Mouse (Mus musculus) megakaryocyte-erythroid progenitor cell, adult 5-6 weeks (primary cell): ENCODE measurements at regions not wholly inside any gene's neighbourhood (a gene's known extent, or its start where the extent isn't known, plus 50 kb on each side); places are given as distances from the start of the nearest gene placed in this dataset.
"Not testable (repeated sequence)": the region's sequence is repeated elsewhere in the genome, so short reads cannot be mapped to it uniquely, and the experiment has no call there.

Experiments used
- ATAC-seq: replicated peaks from 2 replicates; pipeline ENCODE4 v1.8.0; 2016; ENCODE audit warnings: mild to moderate bottlenecking, inconsistent platforms; ENCODE audit not compliant: severe bottlenecking, poor library complexity, low FRiP score, low TSS enrichment

DNA sequence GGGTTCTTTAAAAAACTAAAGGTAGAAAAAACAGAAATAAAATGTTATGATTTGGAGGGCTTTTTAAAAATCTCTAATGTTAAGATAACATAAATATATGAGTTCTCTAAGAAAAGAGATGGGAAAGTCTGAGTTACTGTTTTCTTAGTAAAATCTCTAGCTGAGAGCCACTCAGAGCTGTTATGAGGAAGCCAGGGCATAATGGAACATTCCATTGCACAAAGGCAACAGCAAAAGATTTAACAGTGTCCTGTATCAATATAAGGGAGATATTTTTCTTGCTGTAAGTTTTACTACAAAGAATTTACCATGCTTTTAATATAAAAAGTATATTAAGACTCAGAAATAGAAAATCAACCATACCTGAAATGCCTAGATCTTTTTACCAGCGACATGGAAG lies 82.9 kb upstream of the Rfc3 start:
- ATAC-seq, result no peak

DNA sequence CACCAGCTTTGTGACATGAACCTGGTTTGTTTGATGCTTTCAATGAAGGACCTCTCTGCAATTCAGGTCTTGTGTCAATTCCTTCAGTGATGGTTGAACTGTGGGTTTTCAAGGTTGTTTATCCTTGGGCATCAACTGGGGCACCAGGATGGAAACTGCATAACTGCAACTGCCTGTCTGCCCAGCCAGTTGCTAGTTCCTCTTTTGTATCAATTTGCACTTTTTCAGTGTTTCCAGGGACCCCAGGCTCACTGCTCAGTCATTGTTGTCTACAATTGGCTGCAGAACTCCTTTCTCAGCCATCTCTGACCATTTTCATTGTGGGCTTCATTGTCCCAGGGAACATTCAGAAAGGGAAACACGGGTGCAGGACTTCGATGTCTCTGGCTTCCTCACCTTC lies 74.6 kb upstream of the Rfc3 start:
- no peak for ATAC-seq

DNA sequence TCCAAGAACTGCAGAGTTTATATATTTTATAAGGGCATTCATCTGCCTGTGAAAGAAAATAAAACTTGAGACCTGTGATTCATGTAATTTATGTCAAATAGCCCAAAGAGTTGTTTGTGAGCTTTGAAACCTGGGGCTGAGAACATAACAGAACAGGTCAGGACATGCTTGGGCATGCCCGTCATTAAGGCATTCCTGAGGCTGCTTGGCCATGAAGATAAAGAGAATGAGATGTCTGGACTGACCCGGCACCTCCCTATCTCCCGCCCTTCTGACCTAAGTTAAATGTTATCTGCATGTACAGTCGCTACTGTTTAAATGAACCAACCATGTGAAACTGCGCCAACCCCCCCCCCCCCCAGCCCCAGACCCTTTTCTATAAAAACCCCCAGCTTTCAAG lies 73.4 kb upstream of the Rfc3 start:
- ATAC-seq, result not testable (repeated sequence)

DNA sequence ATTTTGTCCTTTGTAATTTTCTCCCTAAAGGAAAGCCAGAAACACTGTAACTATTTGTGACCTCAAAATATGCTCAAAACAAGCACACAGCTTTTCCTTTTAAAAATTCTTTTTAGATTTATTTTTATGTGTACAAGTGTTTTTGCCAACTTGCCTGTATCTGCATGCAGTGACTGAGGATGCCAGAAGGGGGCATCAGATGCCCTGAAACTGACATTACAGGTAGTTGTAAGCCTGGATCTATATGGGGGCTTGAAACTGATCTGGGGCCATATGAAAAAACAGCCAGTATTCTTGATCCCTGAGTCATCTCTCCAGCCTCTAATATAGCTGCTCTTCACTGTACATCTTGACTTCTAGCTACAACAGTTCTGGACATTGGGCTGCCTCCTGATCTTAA lies 71.4 kb upstream of the Rfc3 start:
- peak; percentile 62; the same call in 1 of the 2 replicates for ATAC-seq

DNA sequence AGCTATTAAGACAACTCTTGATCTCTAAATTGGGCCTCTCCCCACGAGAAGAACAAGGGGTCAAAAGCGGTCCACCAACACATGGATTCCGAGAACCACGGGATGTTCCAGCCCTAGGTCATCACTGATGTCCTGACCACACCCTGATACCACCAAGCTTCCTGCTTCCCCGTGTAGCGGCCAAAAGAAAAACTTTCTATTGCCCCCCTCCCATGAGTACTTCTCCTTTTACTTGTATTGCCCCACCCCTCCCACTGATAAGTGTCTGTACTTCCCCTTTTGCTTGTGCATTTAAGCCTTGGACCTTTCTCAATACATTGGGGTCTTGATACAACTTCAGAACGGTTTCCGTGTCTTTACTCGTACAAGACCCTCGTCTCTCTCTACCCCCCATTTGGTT lies 68.7 kb upstream of the Rfc3 start:
- not testable (repeated sequence) for ATAC-seq

DNA sequence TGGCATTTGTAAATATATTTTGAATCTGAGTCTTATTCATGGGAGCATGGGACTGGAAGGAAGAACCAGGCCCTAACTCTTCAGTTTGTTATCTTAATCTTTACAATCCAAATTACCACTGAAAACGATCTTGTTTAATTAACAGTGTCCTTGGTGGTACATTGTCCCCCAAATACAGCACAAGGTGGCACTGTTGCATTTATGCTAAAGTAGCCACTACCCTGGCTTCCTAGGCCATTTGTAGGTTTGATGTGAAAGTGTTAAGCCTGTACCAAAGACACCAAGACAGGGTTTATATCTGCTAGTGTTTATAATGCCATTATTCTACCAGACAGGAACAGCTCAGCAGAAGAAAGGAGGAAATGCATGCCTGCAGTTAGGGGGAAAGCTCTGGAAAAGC lies 66.9 kb upstream of the Rfc3 start:
- ATAC-seq, result peak; percentile 61; the same call in 1 of the 2 replicates

DNA sequence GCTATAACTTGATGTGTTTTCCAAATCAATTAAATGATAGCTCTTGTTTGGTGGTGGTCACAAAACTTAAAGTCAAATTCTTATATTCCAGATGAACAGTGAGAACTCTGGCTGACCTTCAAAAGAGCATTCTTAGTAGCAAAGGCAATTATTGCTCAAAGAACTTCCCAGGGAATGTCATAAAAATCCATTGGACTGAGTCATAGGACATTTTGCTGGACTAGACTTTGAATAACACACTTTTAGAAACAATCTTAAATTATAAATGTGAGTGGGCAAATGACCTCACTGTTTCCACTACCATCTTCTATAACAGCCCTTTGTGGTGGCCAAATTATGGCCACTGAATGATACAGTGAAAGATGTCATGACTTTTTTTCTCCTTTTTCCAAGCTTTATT lies 54.2 kb upstream of the Rfc3 start:
- ATAC-seq, result no peak

DNA sequence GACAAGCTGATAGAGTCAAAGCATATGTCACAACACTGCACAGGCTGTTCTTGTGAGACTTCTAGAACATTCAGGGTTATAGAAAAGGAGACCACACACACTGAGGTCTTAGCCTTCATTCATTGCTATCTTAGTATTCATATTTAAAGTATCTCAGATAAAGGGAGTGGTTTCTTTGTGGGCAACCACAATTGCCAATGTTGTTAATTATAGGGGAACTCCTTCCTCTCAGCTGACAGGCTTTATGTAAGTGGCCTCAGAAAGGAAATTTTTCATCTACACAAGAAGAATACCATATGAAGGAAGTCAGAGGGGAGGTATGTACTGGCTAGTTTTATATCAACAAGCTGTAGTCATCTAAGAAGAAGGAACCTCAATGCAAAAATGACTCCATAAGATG lies 53.0 kb upstream of the Rfc3 start:
- no peak for ATAC-seq
